Mouse (Mus musculus) stomach, postnatal 0 days (tissue): ENCODE measurements around the gene Ltbp1. TPM values are rescaled to one million over a fixed set of nuclear protein-coding genes. Genes with fewer than 3 reads are reported as not detected.

ENCODE experiments used
- ATAC-seq: fragments of 200-750 bp; cut with Nextera tagmentation; 2 replicates; pipeline ENCODE4 v1.8.0; 2017; ENCODE audit not compliant: low FRiP score, low TSS enrichment
- DNase-seq: peaks from one replicate; pipeline ENCODE4 v3.0.0-alpha.2; 2016; ENCODE audit warnings: low spot score
- H3K27ac ChIP-seq: fragments of 300-500 bp; sonication (generic); replicated peaks from 2 replicates; pipeline ENCODE4 v1.5.1; 2014; ENCODE audit warnings: mild to moderate bottlenecking, control low read depth
- H3K27me3 ChIP-seq: fragments of 300-500 bp; sonication (generic); 2 replicates; pipeline ENCODE4 v1.6.1; 2014; ENCODE audit warnings: low read length; ENCODE audit not compliant: control insufficient read depth, insufficient read depth
- H3K36me3 ChIP-seq: fragments of 300-500 bp; sonication (generic); 2 replicates; pipeline ENCODE4 v1.6.1; 2014; ENCODE audit warnings: low read length, mixed read lengths; ENCODE audit not compliant: control insufficient read depth, insufficient read depth
- H3K4me1 ChIP-seq: fragments of 300-500 bp; sonication (generic); replicated peaks from 2 replicates; pipeline ENCODE4 v1.6.1; 2014; ENCODE audit warnings: antibody characterized with exemption; ENCODE audit not compliant: control insufficient read depth, insufficient read depth
- H3K4me2 ChIP-seq: fragments of 300-500 bp; sonication (generic); replicated peaks from 2 replicates; pipeline ENCODE4 v1.6.1; 2014; ENCODE audit warnings: low read depth, mild to moderate bottlenecking, control low read depth, moderate library complexity
- H3K4me3 ChIP-seq: fragments of 300-500 bp; sonication (generic); 2 replicates; pipeline ENCODE4 v1.5.1; 2014; ENCODE audit warnings: low read depth, low read length, control low read depth
- H3K9ac ChIP-seq: fragments of 300-500 bp; sonication (generic); 2 replicates; pipeline ENCODE4 v1.6.1; 2014; ENCODE audit warnings: mild to moderate bottlenecking, low read length, control low read depth, mixed read lengths
- H3K9me3 ChIP-seq: fragments of 300-500 bp; sonication (generic); 2 replicates; pipeline ENCODE4 v1.6.1; 2016; ENCODE audit warnings: low read length; ENCODE audit not compliant: control insufficient read depth
- CTCF ChIP-seq: IDR thresholded peaks from 2 replicates; pipeline ENCODE4 v1.5.1; 2016; ENCODE audit warnings: antibody characterized with exemption, low read depth, mild to moderate bottlenecking, moderate library complexity
- EP300 ChIP-seq: optimal IDR thresholded peaks from 2 replicates; pipeline ENCODE3; 2016; ENCODE audit warnings: antibody characterized with exemption
- WGBS: fragments of 180-500 bp; shearing (Covaris S2); extraction: QIAGEN DNeasy Blood & Tissue Kit; methylation state at CpG from one replicate; pipeline ENCODE4 v1.1.7; 2014; 5-methylcytosine and 5-hydroxymethylcytosine counted together
- polyA plus RNA-seq: library from polyadenylated mRNA; unstranded; fragments of >200 nt; fragmentation: Nextera tagmentation; extraction: Ambion mirVana; gene quantifications from 2 replicates; pipeline ENCODE4 v1.2.1, GENCODE M21; 2015

Ltbp1 gene
- polyA plus RNA-seq, 1 experiment from 2014 or later, result 16.2 TPM

DNA sequence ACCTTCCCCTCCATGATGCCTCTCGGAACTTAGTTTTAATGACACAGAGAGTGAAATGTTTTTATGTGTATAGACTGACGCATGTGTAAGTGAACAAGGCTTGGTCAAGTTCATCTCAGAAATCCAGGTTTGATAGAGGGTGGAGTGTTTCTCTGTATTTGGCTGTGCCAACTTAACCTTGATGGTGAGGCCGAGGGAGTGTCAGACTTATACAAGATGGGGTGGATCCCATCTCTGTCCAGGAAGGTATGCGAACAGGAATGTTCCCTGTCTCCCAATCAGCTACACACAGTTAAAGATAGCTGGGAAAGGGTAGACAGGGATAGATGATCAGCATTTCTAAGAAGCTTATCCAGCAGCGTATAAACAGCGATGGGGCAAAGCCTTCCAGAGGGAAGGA is 153.0 kb downstream of the Ltbp1 start:
- ATAC-seq (peak; percentile 57; the same call in 1 of the 2 replicates), DNase-seq (no peak)
- WGBS, result 56% methylated on average over 6 of the region's 6 CpGs
- Histone ChIP-seq H3K27me3 (no peaks in the 10 kb centered on the region), H3K27ac (peak overlapping the region; percentile 30; the same call in 1 of the 2 replicates), H3K9me3 (no peaks in the 10 kb centered on the region), H3K4me1 (no peaks in the 10 kb centered on the region), H3K36me3 (no peaks in the 10 kb centered on the region), H3K9ac (no peak overlapping the region), H3K4me3 (no peak overlapping the region), H3K4me2 (no peak overlapping the region)
- TF ChIP-seq EP300 (no peak), CTCF (no peak)

DNA sequence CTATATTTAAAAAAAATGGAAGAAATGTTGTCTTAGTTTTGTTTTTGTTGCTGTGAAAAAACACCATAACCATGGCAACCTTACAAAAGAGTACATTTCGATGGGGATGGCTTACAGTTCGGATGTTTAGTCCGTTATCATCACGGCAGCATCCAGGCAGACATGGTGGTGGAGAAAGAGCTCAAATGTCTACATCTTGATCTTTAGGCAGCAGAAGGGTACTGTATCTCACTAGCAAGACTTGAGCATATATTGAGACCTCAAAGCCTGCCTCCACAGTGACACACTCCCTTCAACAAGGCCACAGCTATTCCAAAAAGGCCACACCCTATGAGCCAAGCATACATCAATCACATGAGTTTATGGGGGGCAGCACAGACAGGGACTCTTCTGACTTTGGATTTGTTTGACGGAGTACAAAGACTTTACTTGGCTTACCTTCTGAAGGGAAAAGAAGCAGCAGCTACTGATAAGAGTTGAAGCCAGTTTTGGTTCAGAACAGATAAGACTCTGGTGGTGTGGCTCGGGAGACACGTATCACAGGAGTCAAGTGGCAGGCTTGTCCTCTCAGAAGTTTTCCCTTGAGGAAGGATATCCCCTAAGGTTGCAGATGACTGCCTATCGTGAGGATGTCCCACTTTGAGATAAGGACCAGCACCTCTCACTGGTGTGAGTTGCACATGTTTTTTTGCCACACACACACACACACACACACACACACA is 153.9 kb downstream of the Ltbp1 start:
- Histone ChIP-seq H3K4me2 (no peak overlapping the region), H3K9ac (no peak overlapping the region), H3K27me3 (no peaks in the 10 kb centered on the region), H3K9me3 (no peaks in the 10 kb centered on the region), H3K36me3 (no peaks in the 10 kb centered on the region), H3K4me1 (no peaks in the 10 kb centered on the region), H3K4me3 (no peak overlapping the region), H3K27ac (no peak overlapping the region)
- 82% methylated on average over 8 of the region's 8 CpGs for WGBS
- ATAC-seq (no peak), DNase-seq (no peak)
- TF ChIP-seq CTCF (no peak), EP300 (no peak)

DNA sequence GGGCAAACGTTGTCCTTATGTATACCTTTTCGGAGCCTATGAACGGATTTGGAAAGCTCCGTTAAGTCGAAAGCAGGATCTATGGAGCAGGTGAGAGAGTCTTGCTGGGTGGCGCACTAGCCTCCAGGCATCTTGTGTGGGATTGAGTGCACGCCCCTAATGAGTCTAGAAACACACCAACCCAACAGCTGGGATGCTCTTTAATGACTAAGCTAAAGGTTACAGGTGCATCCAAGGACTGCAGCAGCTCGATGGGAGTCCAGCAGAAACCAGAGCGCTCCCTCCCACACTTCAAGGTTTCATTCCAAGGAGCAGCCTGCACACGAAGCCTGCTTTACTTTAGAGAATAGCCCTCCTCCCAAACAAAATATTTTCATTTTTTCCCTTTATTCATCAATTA is 155.7 kb downstream of the Ltbp1 start:
- H3K9me3 ChIP-seq, result no peaks in the 10 kb centered on the region
- H3K27me3 ChIP-seq, result no peaks in the 10 kb centered on the region
- no peaks in the 10 kb centered on the region for H3K4me1 ChIP-seq
- H3K4me2 ChIP-seq, result no peak overlapping the region
- TF ChIP-seq CTCF, result no peak
- TF ChIP-seq EP300, result no peak
- 87% methylated on average over 10 of the region's 10 CpGs for WGBS
- no peak overlapping the region for H3K4me3 ChIP-seq
- no peaks in the 10 kb centered on the region for H3K36me3 ChIP-seq
- no peak for ATAC-seq
- no peak overlapping the region for H3K27ac ChIP-seq
- DNase-seq, result no peak
- no peak overlapping the region for H3K9ac ChIP-seq

DNA sequence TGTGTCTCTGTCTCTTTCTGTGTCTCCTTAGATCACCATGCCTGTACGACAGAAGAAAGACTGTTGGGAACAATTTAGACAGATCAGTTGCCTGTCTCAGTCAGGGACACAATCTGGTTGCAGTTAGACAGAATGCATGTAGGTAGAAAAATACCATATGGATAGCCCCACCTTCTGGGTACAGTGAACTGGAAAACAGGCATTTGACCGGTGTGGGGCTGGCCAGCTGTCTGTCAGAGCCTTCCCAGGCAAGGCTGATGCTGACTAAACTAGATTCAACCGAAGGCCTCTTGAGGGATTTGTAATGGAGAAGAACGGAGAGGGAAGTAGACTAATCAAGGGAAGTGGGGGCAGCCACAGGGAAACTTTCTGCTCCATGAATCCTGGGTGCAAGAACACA is 156.6 kb downstream of the Ltbp1 start:
- H3K36me3 ChIP-seq, result no peaks in the 10 kb centered on the region
- WGBS, result 69% methylated on average over 4 of the region's 4 CpGs

DNA sequence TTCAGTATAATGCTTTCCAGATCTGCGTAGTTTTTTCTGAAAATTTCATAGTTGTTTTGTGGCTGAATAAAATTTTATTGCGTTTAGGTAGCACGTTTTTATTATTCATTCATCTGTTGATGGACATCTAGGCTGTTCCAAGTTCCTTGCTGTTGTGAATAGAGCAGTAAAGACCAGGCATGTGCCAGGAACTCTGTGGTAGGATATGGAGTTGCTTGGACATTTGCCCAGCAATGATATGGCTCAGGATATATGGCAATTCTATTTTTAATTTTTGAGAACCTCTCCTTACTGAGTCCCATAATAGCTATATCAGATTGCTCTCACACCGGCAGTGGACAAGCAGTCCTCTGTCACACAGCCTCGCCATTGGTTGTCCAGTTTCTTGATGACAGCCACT is 159.2 kb downstream of the Ltbp1 start:
- Histone ChIP-seq H3K9ac (no peak overlapping the region), H3K9me3 (no peaks in the 10 kb centered on the region), H3K27me3 (no peaks in the 10 kb centered on the region), H3K4me1 (no peaks in the 10 kb centered on the region), H3K27ac (no peak overlapping the region), H3K36me3 (no peaks in the 10 kb centered on the region), H3K4me3 (no peak overlapping the region), H3K4me2 (no peak overlapping the region)
- DNase-seq (no peak), ATAC-seq (no peak)
- WGBS, result 78% methylated on average over 5 of the region's 5 CpGs
- TF ChIP-seq CTCF (no peak), EP300 (no peak)

More for the DNA sequence above, 156.6 kb downstream of the Ltbp1 start:
- DNase-seq (no peak), ATAC-seq (no peak)
- Histone ChIP-seq H3K9ac (no peak overlapping the region), H3K9me3 (no peaks in the 10 kb centered on the region), H3K27ac (no peak overlapping the region), H3K27me3 (no peaks in the 10 kb centered on the region), H3K4me2 (no peak overlapping the region), H3K4me1 (no peaks in the 10 kb centered on the region), H3K4me3 (no peak overlapping the region)
- no peak for TF ChIP-seq CTCF
- TF ChIP-seq EP300, result no peak

DNA sequence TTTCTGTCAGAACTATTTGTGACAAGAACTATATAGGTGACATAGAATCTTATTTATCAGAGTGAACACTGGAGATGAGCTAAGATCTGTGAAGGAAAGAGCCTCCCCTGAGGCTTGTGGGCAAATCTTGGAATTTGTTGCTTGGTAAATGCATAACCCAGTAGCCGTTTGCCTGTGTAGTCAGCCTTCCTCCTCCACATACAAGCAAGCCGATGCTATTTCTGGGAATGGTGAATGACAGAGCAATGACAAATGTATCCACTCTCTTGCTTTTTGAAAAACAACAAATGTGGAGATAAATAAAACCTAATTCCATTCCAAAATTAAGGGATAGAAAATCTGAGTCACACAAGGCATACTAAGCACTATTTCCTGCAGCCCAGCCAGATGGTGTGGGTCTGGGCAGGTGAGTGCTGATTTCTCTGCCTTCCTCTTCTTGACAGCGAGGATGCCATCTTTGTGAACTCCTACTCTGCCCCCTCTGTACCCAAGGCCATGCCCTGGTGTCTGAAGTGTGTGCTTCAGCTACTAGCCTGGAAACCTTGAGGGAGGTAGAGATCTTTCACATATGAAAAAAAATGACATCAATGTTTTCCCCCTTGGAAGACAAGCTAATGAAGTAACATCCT is 163.3 kb downstream of the Ltbp1 start:
- Histone ChIP-seq H3K9ac (no peak overlapping the region), H3K36me3 (no peaks in the 10 kb centered on the region), H3K4me1 (no peaks in the 10 kb centered on the region), H3K4me2 (no peak overlapping the region), H3K27ac (no peak overlapping the region), H3K4me3 (no peak overlapping the region), H3K9me3 (no peaks in the 10 kb centered on the region), H3K27me3 (no peaks in the 10 kb centered on the region)
- 81% methylated on average over 3 of the region's 3 CpGs for WGBS
- TF ChIP-seq CTCF, result no peak
- no peak for TF ChIP-seq EP300
- DNase-seq (no peak), ATAC-seq (no peak)
